Mouse (Mus musculus): ENCODE data around the gene Rsrp1.

The Rsrp1 gene

GRCm38 (mm10) chr4:134963021-134963776 lies 39.8 kb downstream of the Rsrp1 start:
- no peak for DNase-seq (ENCODE audit: low spot score in 2 of 2)

- DNase-seq (ENCODE audit: low spot score in 2 of 2) = no peak
These were observed 44.7 kb downstream of the Rsrp1 start for GRCm38 (mm10) chr4:134967887-134968604.

- DNase-seq (ENCODE audit: low spot score in 2 of 2) = no peak
These were observed 45.2 kb downstream of the Rsrp1 start for GRCm38 (mm10) chr4:134968605-134968976.

- DNase-seq (ENCODE audit: low spot score in 2 of 2) = no peak
These were observed 52.0 kb downstream of the Rsrp1 start for GRCm38 (mm10) chr4:134975261-134975928.

- no peak for DNase-seq (ENCODE audit: low spot score in 2 of 2)
These were observed 52.5 kb downstream of the Rsrp1 start for GRCm38 (mm10) chr4:134975929-134976308.

Data from right cerebral cortex, postnatal 36 days (tissue).